Mouse (Mus musculus) forebrain, postnatal 0 days (tissue): ENCODE measurements at regions not wholly inside any gene's neighbourhood (a gene's known extent, or its start where the extent isn't known, plus 50 kb on each side); places are given as distances from the start of the nearest gene placed in this dataset.
A peak's percentile ranks its signal among the peaks of the same experiment; 100 is the strongest.

Source experiments
- ATAC-seq: fragments of 200-750 bp; cut with Nextera tagmentation; 2 replicates; pipeline ENCODE4 v1.8.0; 2017; ENCODE audit warnings: mild to moderate bottlenecking, moderate library complexity
- DNase-seq: peaks from one replicate; pipeline ENCODE4 v3.0.0-alpha.2; 2015
- H3K27ac ChIP-seq: fragments of 300-500 bp; sonication (generic); 2 replicates; pipeline ENCODE4 v1.5.1; 2014; ENCODE audit warnings: low read depth, mild to moderate bottlenecking, antibody characterized with exemption, low read length, moderate library complexity, mixed read lengths
- H3K27me3 ChIP-seq: fragments of 300-500 bp; sonication (generic); 2 replicates; pipeline ENCODE4 v1.6.1; 2014; ENCODE audit warnings: mild to moderate bottlenecking, low read length, mixed read lengths; ENCODE audit not compliant: insufficient read depth
- H3K36me3 ChIP-seq: fragments of 300-500 bp; sonication (generic); 2 replicates; pipeline ENCODE4 v1.6.1; 2014; ENCODE audit warnings: mild to moderate bottlenecking, moderate library complexity; ENCODE audit not compliant: insufficient read depth
- H3K4me1 ChIP-seq: fragments of 300-500 bp; sonication (generic); 2 replicates; pipeline ENCODE4 v1.6.1; 2014; ENCODE audit warnings: antibody characterized with exemption; ENCODE audit not compliant: insufficient read depth
- H3K4me2 ChIP-seq: fragments of 300-500 bp; sonication (generic); 2 replicates; pipeline ENCODE4 v1.6.1; 2014; ENCODE audit warnings: low read depth, mild to moderate bottlenecking, moderate library complexity
- H3K4me3 ChIP-seq: fragments of 300-500 bp; sonication (generic); 2 replicates; pipeline ENCODE4 v1.5.1; 2014; ENCODE audit warnings: low read depth, low read length, mixed read lengths
- H3K9ac ChIP-seq: fragments of 300-500 bp; sonication (generic); 2 replicates; pipeline ENCODE4 v1.6.1; 2014; ENCODE audit warnings: mild to moderate bottlenecking
- H3K9me3 ChIP-seq: fragments of 300-500 bp; sonication (generic); 2 replicates; pipeline ENCODE4 v1.6.1; 2016; ENCODE audit warnings: low read length
- CTCF ChIP-seq: sonication (generic); IDR thresholded peaks from 2 replicates; pipeline ENCODE4 v1.5.1; 2016; ENCODE audit warnings: antibody characterized with exemption, control low read depth, low read depth
- WGBS: fragments of 180-500 bp; shearing (Covaris S2); extraction: QIAGEN DNeasy Blood & Tissue Kit; methylation state at CpG from one replicate; pipeline ENCODE4 v1.1.7; 2014; 5-methylcytosine and 5-hydroxymethylcytosine counted together

DNA sequence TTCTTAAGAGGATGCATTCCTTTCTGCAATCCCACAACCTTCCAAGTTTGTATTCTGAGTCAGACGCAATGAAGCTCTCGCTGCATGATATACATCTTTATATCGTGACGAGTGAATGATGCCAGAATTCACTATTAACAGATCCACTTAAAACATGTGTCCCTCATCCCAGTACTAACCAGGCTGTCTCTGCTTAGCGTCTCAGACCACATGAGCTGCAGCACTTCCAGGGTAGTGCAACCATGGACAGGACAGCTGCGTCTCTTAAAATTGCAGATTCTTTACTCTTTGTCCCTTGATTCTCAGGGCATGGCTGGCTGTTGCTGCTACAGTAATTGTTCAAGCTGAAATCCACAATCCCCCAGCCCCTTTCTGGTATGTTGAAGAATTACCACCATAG, 491.9 kb downstream of the Dcdc2c start:
- no peak for TF ChIP-seq CTCF

DNA sequence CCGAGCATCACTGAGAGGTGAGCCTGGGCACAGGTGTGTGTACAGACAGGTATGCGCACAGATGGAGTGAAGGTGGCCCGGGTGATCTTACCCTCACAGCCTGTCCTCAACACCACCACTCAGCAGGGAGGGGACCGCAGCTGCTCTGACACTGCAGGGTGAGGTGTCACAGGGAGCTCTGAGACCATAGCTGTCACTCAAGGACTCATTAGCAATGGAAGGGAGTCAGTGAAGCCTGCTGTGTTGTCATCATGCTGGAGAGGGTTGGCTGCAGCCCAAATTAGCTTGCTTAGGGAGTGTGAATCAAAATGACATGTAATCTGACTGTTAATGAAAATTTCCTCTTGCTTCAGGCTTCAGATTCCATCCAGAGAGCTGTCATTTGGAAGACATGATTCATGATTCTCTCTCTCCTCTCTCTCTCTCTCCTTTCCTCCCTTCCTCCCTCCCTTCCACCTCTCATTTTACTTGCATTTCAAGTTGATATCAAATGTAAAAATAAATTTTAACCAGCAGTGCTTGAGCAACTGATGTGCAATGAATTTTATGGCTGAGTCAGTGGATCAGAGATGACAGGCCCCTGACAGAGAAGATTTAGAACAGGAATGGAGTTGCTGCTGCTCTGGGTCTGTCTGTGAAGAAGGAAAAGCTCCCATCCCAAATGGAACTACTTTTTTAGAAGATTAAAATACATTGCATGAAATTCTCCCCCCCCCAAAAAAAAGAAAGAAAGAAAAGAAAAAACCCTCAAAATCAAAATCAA, 496.5 kb downstream of the Dcdc2c start:
- TF ChIP-seq CTCF = no peak
- DNase-seq = peak; percentile 91
- H3K9me3 ChIP-seq = no peaks in the 10 kb centered on the region
- no peak overlapping the region for H3K4me3 ChIP-seq
- WGBS = 20% methylated on average over 4 of the region's 4 CpGs
- no peak overlapping the region for H3K4me2 ChIP-seq
- no peaks in the 10 kb centered on the region for H3K27me3 ChIP-seq
- ATAC-seq = peak; percentile 98
- H3K4me1 ChIP-seq = peaks cover 6% of the 10 kb centered on the region; the same call in 1 of the 2 replicates
- no peaks in the 10 kb centered on the region for H3K36me3 ChIP-seq
- peak overlapping the region; percentile 64 for H3K27ac ChIP-seq
- H3K9ac ChIP-seq = no peak overlapping the region

More for the DNA sequence above, 491.9 kb downstream of the Dcdc2c start:
- no peak overlapping the region for H3K9ac ChIP-seq
- WGBS = 69% methylated on average over 6 of the region's 6 CpGs
- no peak overlapping the region for H3K27ac ChIP-seq
- peaks cover 3% of the 10 kb centered on the region; the same call in 1 of the 2 replicates for H3K4me1 ChIP-seq
- H3K9me3 ChIP-seq = no peaks in the 10 kb centered on the region
- H3K4me2 ChIP-seq = no peak overlapping the region
- H3K27me3 ChIP-seq = no peaks in the 10 kb centered on the region
- DNase-seq (no peak), ATAC-seq (no peak)
- H3K36me3 ChIP-seq = no peaks in the 10 kb centered on the region
- no peak overlapping the region for H3K4me3 ChIP-seq

DNA sequence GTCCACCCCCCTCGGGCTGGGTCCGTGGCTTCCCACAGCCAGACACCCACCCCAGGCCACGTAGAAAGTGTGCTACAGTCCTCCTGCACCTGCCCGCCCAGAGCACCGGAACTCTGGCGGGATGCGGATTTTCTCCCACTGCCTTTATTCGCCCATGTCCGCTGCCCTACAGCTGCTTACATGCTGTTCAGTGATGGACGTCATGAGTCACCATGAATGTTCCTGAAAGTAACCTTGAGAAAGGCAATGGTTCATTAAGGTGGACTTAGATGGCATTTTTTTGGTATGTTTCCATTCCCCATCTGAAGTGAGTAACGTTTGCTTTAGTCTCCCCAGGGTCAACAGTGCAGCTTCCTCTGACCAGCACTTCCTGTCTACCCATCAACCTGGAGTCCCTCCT, 497.8 kb downstream of the Dcdc2c start:
- peaks cover 6% of the 10 kb centered on the region; the same call in 1 of the 2 replicates for H3K4me1 ChIP-seq
- H3K27me3 ChIP-seq = no peaks in the 10 kb centered on the region
- 92% methylated on average over 11 of the region's 11 CpGs for WGBS
- H3K4me3 ChIP-seq = no peak overlapping the region
- no peak overlapping the region for H3K27ac ChIP-seq
- no peaks in the 10 kb centered on the region for H3K36me3 ChIP-seq
- DNase-seq (no peak), ATAC-seq (no peak)
- H3K4me2 ChIP-seq = no peak overlapping the region
- no peak for TF ChIP-seq CTCF
- H3K9me3 ChIP-seq = no peaks in the 10 kb centered on the region
- H3K9ac ChIP-seq = no peak overlapping the region

DNA sequence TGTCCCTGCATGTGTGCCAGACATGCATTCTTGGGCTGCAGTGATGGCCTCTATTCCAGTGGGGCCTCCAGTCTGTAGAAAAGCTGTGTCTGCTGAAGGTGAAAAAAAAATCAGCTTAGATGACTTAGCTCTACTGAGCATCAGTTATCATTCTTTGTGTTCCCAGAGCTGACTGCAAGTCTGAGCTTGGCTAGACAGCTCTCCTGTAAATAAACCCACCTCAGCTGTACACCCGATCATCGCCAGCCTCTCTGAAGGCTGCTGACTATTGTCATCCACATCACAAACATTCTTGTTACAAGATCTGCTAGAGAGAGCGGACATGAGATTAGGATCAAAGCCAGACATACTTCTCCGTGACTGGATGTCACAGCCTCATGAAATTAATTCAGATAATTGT, 504.2 kb downstream of the Dcdc2c start:
- Histone ChIP-seq H3K9me3 (no peaks in the 10 kb centered on the region), H3K4me3 (no peak overlapping the region), H3K9ac (no peak overlapping the region), H3K36me3 (no peaks in the 10 kb centered on the region), H3K27me3 (no peaks in the 10 kb centered on the region), H3K4me2 (no peak overlapping the region), H3K4me1 (0 out of 2 replicates have a peak, but pooled peaks cover 5% of the 10 kb centered on the region), H3K27ac (no peak overlapping the region)
- WGBS = 47% methylated on average over 4 of the region's 4 CpGs
- DNase-seq = no peak
- TF ChIP-seq CTCF = no peak
- no peak for ATAC-seq

DNA sequence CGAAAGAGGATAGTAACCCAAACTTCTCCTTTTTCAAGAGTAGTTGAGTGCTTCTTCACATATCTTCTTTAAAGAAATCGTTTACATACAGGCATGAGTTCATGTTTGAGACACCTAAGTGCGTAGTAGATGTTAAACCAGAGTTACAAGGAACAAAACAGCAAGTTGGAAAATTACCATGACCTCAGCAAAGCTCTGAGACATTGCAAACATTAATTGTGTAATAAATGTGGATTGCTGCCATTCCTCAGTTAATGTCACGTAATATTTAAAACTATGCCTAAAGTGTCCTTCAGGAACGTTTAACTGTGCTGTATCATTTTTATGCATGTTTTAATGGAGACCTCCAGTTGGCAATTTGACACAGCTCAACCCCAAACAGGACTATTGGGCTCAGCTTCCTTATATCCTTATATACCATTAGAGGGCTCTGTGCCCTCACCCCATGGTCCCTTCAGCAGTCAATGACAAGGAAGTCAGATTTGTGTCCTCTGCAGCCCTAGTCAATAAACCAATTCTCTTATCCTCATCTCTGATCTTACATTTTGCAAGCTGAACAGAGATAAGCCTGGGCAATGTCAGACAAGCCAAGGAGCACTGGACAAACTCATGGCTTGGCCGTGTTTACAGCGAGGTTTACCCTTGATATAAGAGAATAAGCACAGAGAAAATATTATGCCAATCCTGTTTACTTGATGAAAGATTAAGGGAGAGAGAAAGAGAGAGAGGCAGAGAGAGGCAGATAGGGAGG, 513.9 kb downstream of the Dcdc2c start:
- H3K4me1 ChIP-seq = no peaks in the 10 kb centered on the region
- TF ChIP-seq CTCF = no peak
- no peak overlapping the region for H3K9ac ChIP-seq
- ATAC-seq (no peak), DNase-seq (no peak)
- no peak overlapping the region for H3K4me3 ChIP-seq
- H3K4me2 ChIP-seq = no peak overlapping the region
- H3K36me3 ChIP-seq = no peaks in the 10 kb centered on the region
- 87% methylated on average over 7 of the region's 7 CpGs for WGBS
- H3K27me3 ChIP-seq = no peaks in the 10 kb centered on the region
- no peaks in the 10 kb centered on the region for H3K9me3 ChIP-seq
- H3K27ac ChIP-seq = no peak overlapping the region

DNA sequence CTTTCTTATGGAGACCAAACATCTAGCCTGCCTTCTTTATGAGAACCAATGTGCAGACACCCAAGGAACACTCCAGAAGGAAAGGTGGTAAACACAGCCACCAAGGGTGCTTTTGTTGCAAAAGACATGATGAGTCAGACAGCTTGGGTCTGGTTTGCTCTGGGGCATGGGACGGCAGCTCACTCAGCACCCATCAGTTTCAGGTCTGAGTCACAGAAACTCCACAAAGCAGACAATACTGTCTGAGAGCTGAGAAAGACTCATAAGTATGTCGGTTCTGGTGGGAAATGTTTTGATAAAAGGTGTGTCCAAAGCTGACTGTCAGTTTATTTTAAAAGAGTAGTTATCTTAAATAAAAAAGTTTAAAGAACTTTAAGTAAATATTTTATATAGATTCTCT, 553.0 kb downstream of the Dcdc2c start:
- Histone ChIP-seq H3K4me3 (no peak overlapping the region), H3K36me3 (no peaks in the 10 kb centered on the region), H3K4me1 (no peaks in the 10 kb centered on the region), H3K4me2 (no peak overlapping the region), H3K9ac (no peak overlapping the region), H3K9me3 (no peaks in the 10 kb centered on the region), H3K27ac (no peak overlapping the region), H3K27me3 (no peaks in the 10 kb centered on the region)
- 86% methylated on average over 2 of the region's 2 CpGs for WGBS
- TF ChIP-seq CTCF = no peak
- ATAC-seq (no peak), DNase-seq (no peak)

DNA sequence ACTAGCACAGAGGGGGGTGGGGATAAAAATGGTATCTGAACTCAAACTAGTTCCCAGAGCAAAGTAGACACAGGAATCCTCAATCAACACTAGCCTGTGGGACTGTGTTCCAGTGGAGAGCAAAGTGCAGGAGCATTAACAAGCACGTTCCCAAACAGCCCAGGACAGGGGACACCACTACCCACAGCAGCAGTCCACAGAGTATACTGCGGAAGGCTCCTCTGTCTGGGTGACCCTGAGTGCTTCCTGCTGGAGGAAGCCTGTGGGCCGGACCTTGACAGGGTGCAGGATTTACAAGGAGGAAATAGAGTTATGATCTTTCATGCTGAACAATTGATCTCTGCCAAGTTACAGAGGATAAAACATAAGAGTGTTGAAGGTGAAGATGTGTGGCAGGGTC, 560.0 kb downstream of the Dcdc2c start:
- 87% methylated on average over 3 of the region's 3 CpGs for WGBS
- ATAC-seq (no peak), DNase-seq (no peak)
- no peaks in the 10 kb centered on the region for H3K9me3 ChIP-seq
- H3K4me3 ChIP-seq = no peak overlapping the region
- TF ChIP-seq CTCF = no peak
- H3K27me3 ChIP-seq = no peaks in the 10 kb centered on the region
- H3K4me2 ChIP-seq = no peak overlapping the region
- H3K9ac ChIP-seq = no peak overlapping the region
- H3K4me1 ChIP-seq = no peaks in the 10 kb centered on the region
- H3K27ac ChIP-seq = no peak overlapping the region
- H3K36me3 ChIP-seq = no peaks in the 10 kb centered on the region
